Mouse (Mus musculus) thymus, adult 2 months (tissue): Measurements from ENCODE around the gene Pidd1.

Source experiments
- CTCF ChIP-seq: fragments of 200-500 bp; IDR thresholded peaks from 2 replicates; pipeline ENCODE4 v1.5.1; 2012; ENCODE audit warnings: mild to moderate bottlenecking, control low read depth, low read length, moderate library complexity, borderline replicate concordance; ENCODE audit not compliant: control insufficient read depth, poor library complexity, insufficient read depth; ENCODE audit errors: extremely low read depth
- POLR2A ChIP-seq: fragments of 200-500 bp; IDR thresholded peaks from 2 replicates; pipeline ENCODE4 v1.6.1; 2012; ENCODE audit warnings: mild to moderate bottlenecking, low read length, control low read depth, moderate library complexity; ENCODE audit not compliant: control insufficient read depth, poor library complexity, insufficient read depth; ENCODE audit errors: extremely low read depth

GRCm38 (mm10) chr7:141472763-141473162, 28.9 kb upstream of the Pidd1 start:
- no peak for TF ChIP-seq CTCF
- TF ChIP-seq POLR2A, result no peak
